Mouse (Mus musculus) large intestine, adult 2 months (tissue): Measurements from ENCODE around the gene 4931409K22Rik. TPM values are rescaled to one million over a fixed set of nuclear protein-coding genes. Genes with fewer than 3 reads are reported as not detected.
A peak's percentile ranks its signal among the peaks of the same experiment; 100 is the strongest.

Source experiments
- DNase-seq: peaks from one replicate; pipeline ENCODE4 v3.0.0-alpha.2; 2012; ENCODE audit warnings: low read depth, low spot score
- WGBS: fragments of 180-500 bp; shearing (Covaris S2); methylation state at CpG from one replicate; pipeline ENCODE4 v1.1.7; 2018; 5-methylcytosine and 5-hydroxymethylcytosine counted together
- polyA plus RNA-seq: library from polyadenylated mRNA; depleted of rRNA; stranded (reverse); fragments of >200 nt; gene quantifications from 2 replicates; pipeline ENCODE4 v1.2.3, GENCODE M21; 2012; rRNA removed

The 4931409K22Rik gene
- polyA plus RNA-seq, result not detected in 2 replicates

GRCm38 (mm10) chr5:24556709-24557108 is at the start of gene 4931409K22Rik:
Gene 4931409K22Rik (minus strand): TSS chr5:24556809.
- WGBS, result 45% methylated on average over 2 of the region's 2 CpGs
- no peak for DNase-seq

GRCm38 (mm10) chr5:24605980-24606665 is 49.5 kb upstream of the 4931409K22Rik start:
- DNase-seq, result no peak
- WGBS, result 70% methylated on average over 14 of the region's 14 CpGs

GRCm38 (mm10) chr5:24605321-24605979 is 48.8 kb upstream of the 4931409K22Rik start:
- WGBS, result 48% methylated on average over 6 of the region's 6 CpGs
- DNase-seq, result no peak

- WGBS, result under 1% methylated on average over 46 of the region's 46 CpGs
- no peak for DNase-seq
These were observed 48.1 kb upstream of the 4931409K22Rik start for GRCm38 (mm10) chr5:24604656-24605100.

GRCm38 (mm10) chr5:24604080-24604655 is 47.6 kb upstream of the 4931409K22Rik start:
- DNase-seq, result no peak
- 27% methylated on average over 12 of the region's 12 CpGs for WGBS

GRCm38 (mm10) chr5:24603431-24604010 is 46.9 kb upstream of the 4931409K22Rik start:
- WGBS, result 66% methylated on average over 8 of the region's 8 CpGs
- DNase-seq, result no peak

- 3% methylated on average over 16 of the region's 16 CpGs for WGBS
- DNase-seq, result peak; percentile 80
These were observed 46.2 kb upstream of the 4931409K22Rik start for GRCm38 (mm10) chr5:24602751-24603343.

GRCm38 (mm10) chr5:24601911-24602750 is 45.5 kb upstream of the 4931409K22Rik start:
- under 1% methylated on average over 73 of the region's 73 CpGs for WGBS
- peak; percentile 73 for DNase-seq

- WGBS, result 5% methylated on average over 33 of the region's 33 CpGs
- no peak for DNase-seq
These were observed 44.6 kb upstream of the 4931409K22Rik start for GRCm38 (mm10) chr5:24601071-24601835.

- WGBS, result 91% methylated on average over 2 of the region's 2 CpGs
- no peak for DNase-seq
These were observed 43.6 kb upstream of the 4931409K22Rik start for GRCm38 (mm10) chr5:24600236-24600635.

- no peak for DNase-seq
- 37% methylated on average over 8 of the region's 8 CpGs for WGBS
These were observed 42.5 kb upstream of the 4931409K22Rik start for GRCm38 (mm10) chr5:24599137-24599536.

- 2% methylated on average over 41 of the region's 41 CpGs for WGBS
- no peak for DNase-seq
These were observed 42.0 kb upstream of the 4931409K22Rik start for GRCm38 (mm10) chr5:24598570-24599006.

- 24% methylated on average over 15 of the region's 15 CpGs for WGBS
- no peak for DNase-seq
These were observed 41.4 kb upstream of the 4931409K22Rik start for GRCm38 (mm10) chr5:24597901-24598569.

- 43% methylated on average over 2 of the region's 2 CpGs for WGBS
- DNase-seq, result peak; percentile 75
These were observed 40.7 kb upstream of the 4931409K22Rik start for GRCm38 (mm10) chr5:24597221-24597728.

GRCm38 (mm10) chr5:24596519-24597171 is 40.0 kb upstream of the 4931409K22Rik start:
- 30% methylated on average over 11 of the region's 11 CpGs for WGBS
- DNase-seq, result no peak

- DNase-seq, result no peak
- WGBS, result 69% methylated on average over 14 of the region's 14 CpGs
These were observed 39.3 kb upstream of the 4931409K22Rik start for GRCm38 (mm10) chr5:24595786-24596380.

GRCm38 (mm10) chr5:24595261-24595660 is 38.7 kb upstream of the 4931409K22Rik start:
- 92% methylated on average over 5 of the region's 5 CpGs for WGBS
- no peak for DNase-seq
